Comparison of ENCODE assay signal across 8 mouse cellular contexts in the genomic region with DNA sequence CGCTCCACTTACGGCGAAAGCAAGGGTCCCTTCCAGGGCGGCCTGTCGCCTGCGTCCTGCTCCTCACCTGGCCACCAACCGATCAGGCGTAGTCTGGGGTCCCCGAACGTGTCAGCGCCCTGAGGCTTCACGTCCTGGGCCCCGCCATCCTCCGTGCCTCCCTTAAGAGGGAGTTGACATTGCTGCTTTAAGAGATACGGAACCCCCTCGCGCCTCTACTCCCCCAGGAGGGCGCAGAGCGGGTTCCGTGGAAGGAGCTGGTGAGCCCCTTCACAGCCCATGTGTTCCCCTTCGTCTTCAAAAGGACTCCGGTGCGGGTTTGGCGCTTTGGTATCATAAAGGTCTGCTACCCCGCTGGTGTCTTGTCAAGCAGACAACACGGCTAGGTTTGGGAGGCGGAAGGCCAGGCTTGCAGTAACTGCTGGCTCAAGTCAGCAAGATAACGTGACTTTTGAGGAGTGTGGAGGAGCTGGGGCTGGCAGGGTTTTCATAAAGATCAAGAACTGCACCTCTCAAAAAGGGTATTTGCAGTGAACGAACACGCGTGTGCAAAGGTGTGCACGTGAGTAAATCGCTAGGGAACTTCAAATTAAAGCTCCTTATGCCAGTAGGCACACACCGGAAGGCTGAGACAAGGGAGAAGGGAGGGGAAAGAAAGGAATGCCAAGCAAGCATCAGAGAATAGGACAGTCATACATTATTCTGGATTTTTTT. TPM values are rescaled to one million over a fixed set of nuclear protein-coding genes. Genes with fewer than 3 reads are reported as not detected.
DNase-seq lines count a peak whose midpoint lies in the region; ATAC-seq and TF ChIP-seq lines count a peak whose summit lies in the region.

No protein-coding gene starts in this region.

- H3K9ac ChIP-seq in forebrain, embryonic 16.5 days (replicated peaks; ENCODE audit: low read depth, low read length): peak overlapping the region; percentile 83
- H3K9ac ChIP-seq in liver, embryonic 14.5 days (replicated peaks): peak overlapping the region; percentile 95
- H3K9ac ChIP-seq in neural tube, embryonic 14.5 days (replicated peaks; ENCODE audit: low read depth, low read length): peak overlapping the region; percentile 74

- TF ChIP-seq POLR2A in lung, adult 2 months (IDR thresholded peaks at IDR 0.05; ENCODE audit: borderline replicate concordance, extremely low read depth, low read depth, low read length): no peak

- 0 out of 2 replicates have a peak, but pooled peaks cover 3% of the 10 kb centered on the region for H3K27me3 ChIP-seq in forebrain, embryonic 16.5 days (replicated peaks; ENCODE audit: control insufficient read depth, insufficient read depth, low read length)
- no peaks in the 10 kb centered on the region for H3K27me3 ChIP-seq in liver, embryonic 14.5 days (ENCODE audit: control insufficient read depth, insufficient read depth, low read length)
- no peaks in the 10 kb centered on the region for H3K27me3 ChIP-seq in neural tube, embryonic 14.5 days (ENCODE audit: control insufficient read depth, insufficient read depth, low read length)

- peak overlapping the region; percentile 99 for H3K4me2 ChIP-seq in forebrain, embryonic 16.5 days (ENCODE audit: low read length)
- H3K4me2 ChIP-seq in liver, embryonic 14.5 days (ENCODE audit: low read depth): peak overlapping the region; percentile 96
- H3K4me2 ChIP-seq in neural tube, embryonic 14.5 days (ENCODE audit: low read depth, low read length): peak overlapping the region; percentile 97

- 3% methylated on average over 34 of the region's 34 CpGs for WGBS in lung, adult 2 months
- WGBS in forebrain, embryonic 16.5 days: 2% methylated on average over 34 of the region's 34 CpGs
- WGBS in liver, embryonic 14.5 days (ENCODE audit: insufficient replicate concordance): 3% methylated on average over 34 of the region's 34 CpGs
- 3% methylated on average over 34 of the region's 34 CpGs for WGBS in neural tube, embryonic 14.5 days

- TF ChIP-seq CTCF in lung, adult 2 months (IDR thresholded peaks at IDR 0.05; ENCODE audit: insufficient read depth, low read length): no peak
- no peak for TF ChIP-seq CTCF in liver, embryonic 14.5 days (IDR thresholded peaks at IDR 0.05; ENCODE audit: low read depth)

- peak; percentile 83 for ATAC-seq in forebrain, embryonic 16.5 days
- peak; percentile 69 for ATAC-seq in inflammation-experienced regulatory T-cells, adult 6 months
- ATAC-seq in liver, embryonic 14.5 days (ENCODE audit: insufficient read depth): peak; percentile 79
- peak; percentile 80 for ATAC-seq in neural tube, embryonic 14.5 days (ENCODE audit: low read depth)

- DNase-seq in lung, adult 2 months: peak; percentile 39
- no peak for DNase-seq in lung, postnatal 10 days
- peak; percentile 57 to 66 for DNase-seq in cerebellum, adult 18-20 months
- peak in 1 of 3 experiments; percentile 41 for DNase-seq in liver, embryonic 14.5 days (ENCODE audit: low read depth in 3 of 3, low spot score in 3 of 3)
- peak; percentile 56 for DNase-seq in yolk sac, embryonic 10.5 days (ENCODE audit: low spot score)

- TF ChIP-seq EP300 in liver, embryonic 14.5 days (IDR thresholded peaks at IDR 0.05; ENCODE audit: low read depth): no peak

- H3K36me3 ChIP-seq in forebrain, embryonic 16.5 days (ENCODE audit: control insufficient read depth, insufficient read depth): no peaks in the 10 kb centered on the region
- no peaks in the 10 kb centered on the region for H3K36me3 ChIP-seq in liver, embryonic 14.5 days (replicated peaks; ENCODE audit: control insufficient read depth, insufficient read depth, low read depth)
- no peaks in the 10 kb centered on the region for H3K36me3 ChIP-seq in neural tube, embryonic 14.5 days (ENCODE audit: control insufficient read depth, insufficient read depth, low read length)

- no peaks in the 10 kb centered on the region for H3K9me3 ChIP-seq in forebrain, embryonic 16.5 days (ENCODE audit: control insufficient read depth, low read length)
- no peaks in the 10 kb centered on the region for H3K9me3 ChIP-seq in liver, embryonic 14.5 days (ENCODE audit: control insufficient read depth, low read length)
- H3K9me3 ChIP-seq in neural tube, embryonic 14.5 days (ENCODE audit: control insufficient read depth, low read length): no peaks in the 10 kb centered on the region

- peak overlapping the region; percentile 64 for H3K4me3 ChIP-seq in lung, adult 2 months (replicated peaks; ENCODE audit: extremely low read depth, low read depth, low read length)
- H3K4me3 ChIP-seq in forebrain, embryonic 16.5 days (replicated peaks; ENCODE audit: low read length): peak overlapping the region; percentile 71
- H3K4me3 ChIP-seq in liver, embryonic 14.5 days (ENCODE audit: insufficient read depth in 1 of 2, low read depth in 2 of 2, low read length in 2 of 2): peak overlapping the region; percentile 61 to 81
- peak overlapping the region; percentile 59 for H3K4me3 ChIP-seq in neural tube, embryonic 14.5 days (ENCODE audit: low read depth, low read length)

- H3K27ac ChIP-seq in forebrain, embryonic 16.5 days (ENCODE audit: low read length): peak overlapping the region; percentile 44
- H3K27ac ChIP-seq in liver, embryonic 14.5 days: peak overlapping the region; percentile 78
- peak overlapping the region; percentile 39; the same call in 1 of the 2 replicates for H3K27ac ChIP-seq in neural tube, embryonic 14.5 days (ENCODE audit: low read depth, low read length)

- peaks cover 5% of the 10 kb centered on the region; the same call in 1 of the 2 replicates for H3K4me1 ChIP-seq in lung, adult 2 months (ENCODE audit: control insufficient read depth, insufficient read depth, low read length)
- peaks cover 11% of the 10 kb centered on the region for H3K4me1 ChIP-seq in forebrain, embryonic 16.5 days (replicated peaks; ENCODE audit: control insufficient read depth, insufficient read depth, low read length)
- peaks cover 8 to 18% of the 10 kb centered on the region in 2 experiments for H3K4me1 ChIP-seq in liver, embryonic 14.5 days (replicated peaks; ENCODE audit: control insufficient read depth in 2 of 2, insufficient read depth in 2 of 2, low read length in 1 of 2)
- no peaks in the 10 kb centered on the region for H3K4me1 ChIP-seq in neural tube, embryonic 14.5 days (ENCODE audit: control insufficient read depth, insufficient read depth, low read length)

RNA-seq across cellular contexts. Expression of gene Slc2a3, which starts 0.5 kb away (rescaled TPM):
- polyA plus RNA-seq in lung, adult 2 months (2012; rRNA removed): 2.6 and 7.4 TPM in 2 replicates
- 25.9 and 33.7 TPM in 2 replicates for polyA plus RNA-seq in forebrain, embryonic 16.5 days (2015; fragmentation: Nextera tagmentation; extraction: Ambion mirVana)
- 10 to 100 TPM; 59.4 to 80.7 (median 70.8) TPM for polyA plus RNA-seq in inflammation-experienced regulatory T-cells, adult 6 months (2017; shearing (Covaris generic))
- polyA plus RNA-seq in liver, embryonic 14.5 days (2012; rRNA removed): 8.7 and 9.6 TPM in 2 replicates
- polyA plus RNA-seq in liver, embryonic 14.5 days (2014; fragmentation: Nextera tagmentation; extraction: Ambion mirVana): 13.9 and 16.0 TPM in 2 replicates
- polyA plus RNA-seq in neural tube, embryonic 14.5 days (2014; fragmentation: Nextera tagmentation; extraction: Ambion mirVana): 44.3 and 45.4 TPM in 2 replicates

RNA-seq across cellular contexts. Expression of gene Foxj2, which starts 17.8 kb away (rescaled TPM):
- 16.5 and 19.9 TPM in 2 replicates for polyA plus RNA-seq in lung, adult 2 months (2012; rRNA removed)
- 8.1 and 8.5 TPM in 2 replicates for polyA plus RNA-seq in forebrain, embryonic 16.5 days (2015; fragmentation: Nextera tagmentation; extraction: Ambion mirVana)
- polyA plus RNA-seq in inflammation-experienced regulatory T-cells, adult 6 months (2017; shearing (Covaris generic)): 10 to 100 TPM in 1 of 3 experiments, 1 to 10 TPM in 2; 6.6 to 10.9 (median 9.3) TPM
- 1.3 TPM in 2 replicates for polyA plus RNA-seq in liver, embryonic 14.5 days (2012; rRNA removed)
- 1.1 and 1.3 TPM in 2 replicates for polyA plus RNA-seq in liver, embryonic 14.5 days (2014; fragmentation: Nextera tagmentation; extraction: Ambion mirVana)
- polyA plus RNA-seq in neural tube, embryonic 14.5 days (2014; fragmentation: Nextera tagmentation; extraction: Ambion mirVana): 8.8 and 9.8 TPM in 2 replicates

RNA-seq across cellular contexts. Expression of gene C3ar1, which starts 54.0 kb away (rescaled TPM):
- polyA plus RNA-seq in lung, adult 2 months (2012; rRNA removed): 1.9 and 3.7 TPM in 2 replicates
- polyA plus RNA-seq in forebrain, embryonic 16.5 days (2015; fragmentation: Nextera tagmentation; extraction: Ambion mirVana): 1.0 and 1.8 TPM in 2 replicates
- polyA plus RNA-seq in inflammation-experienced regulatory T-cells, adult 6 months (2017; shearing (Covaris generic)): under 1 TPM; 0.24 to 0.46 (median 0.38) TPM
- polyA plus RNA-seq in liver, embryonic 14.5 days (2012; rRNA removed): 0.55 and 0.57 TPM in 2 replicates
- polyA plus RNA-seq in liver, embryonic 14.5 days (2014; fragmentation: Nextera tagmentation; extraction: Ambion mirVana): 0.59 and 0.66 TPM in 2 replicates
- polyA plus RNA-seq in neural tube, embryonic 14.5 days (2014; fragmentation: Nextera tagmentation; extraction: Ambion mirVana): 0.72 and 2.7 TPM in 2 replicates
